Mouse (Mus musculus) ovary, postnatal 36 days (tissue): ENCODE results near the gene Ctnnbip1.
A peak's percentile ranks its signal among the peaks of the same experiment; 100 is the strongest.
"Not testable (repeated sequence)": the region's sequence is repeated elsewhere in the genome, so short reads cannot be mapped to it uniquely, and the experiment has no call there.

Experiments used
- DNase-seq: peaks from one replicate; pipeline ENCODE4 v3.0.0; 2022; ENCODE audit warnings: low spot score, mixed read lengths

Ctnnbip1 gene

DNA sequence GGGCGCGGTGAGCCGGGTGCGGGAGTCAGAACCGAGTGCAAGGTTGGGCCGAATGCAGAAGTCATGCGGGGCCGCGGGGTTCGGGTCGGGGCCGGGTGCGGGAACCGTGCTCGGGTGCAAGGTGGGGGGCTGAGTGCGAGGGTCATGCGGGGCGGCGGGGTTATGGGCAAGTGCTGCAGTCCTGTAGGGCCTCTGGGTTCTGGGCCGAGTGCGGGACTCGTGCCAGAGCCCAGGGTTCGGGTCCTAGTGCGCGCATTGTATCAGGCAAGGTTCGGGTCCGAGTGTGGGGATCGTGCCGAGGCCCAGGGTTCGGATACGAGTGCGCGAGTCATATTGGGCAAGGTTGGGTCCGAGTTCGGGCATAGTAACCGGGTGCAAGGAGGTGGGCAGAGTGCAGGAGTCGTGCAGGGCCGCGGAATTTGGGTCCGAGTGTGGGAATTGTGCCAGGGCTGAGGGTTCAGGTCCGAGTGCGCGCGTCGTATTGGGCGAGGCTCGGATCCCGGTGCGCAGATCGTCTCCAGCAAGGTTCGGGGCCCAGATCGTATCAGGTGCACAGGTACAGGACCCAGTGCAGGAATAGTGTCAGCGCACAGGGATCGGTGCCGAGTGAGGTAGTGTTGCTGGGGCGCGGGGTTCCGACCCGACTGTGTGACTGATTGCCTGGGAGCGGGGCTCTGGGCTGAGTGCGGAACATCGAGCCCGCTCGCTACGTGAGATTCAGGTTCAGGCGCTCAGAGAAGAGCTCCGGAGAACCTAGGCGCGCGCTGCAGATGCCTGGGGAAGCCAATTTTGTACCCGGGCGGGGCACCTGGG lies 69.0 kb downstream of the Ctnnbip1 start:
- DNase-seq: peak; percentile 27

DNA sequence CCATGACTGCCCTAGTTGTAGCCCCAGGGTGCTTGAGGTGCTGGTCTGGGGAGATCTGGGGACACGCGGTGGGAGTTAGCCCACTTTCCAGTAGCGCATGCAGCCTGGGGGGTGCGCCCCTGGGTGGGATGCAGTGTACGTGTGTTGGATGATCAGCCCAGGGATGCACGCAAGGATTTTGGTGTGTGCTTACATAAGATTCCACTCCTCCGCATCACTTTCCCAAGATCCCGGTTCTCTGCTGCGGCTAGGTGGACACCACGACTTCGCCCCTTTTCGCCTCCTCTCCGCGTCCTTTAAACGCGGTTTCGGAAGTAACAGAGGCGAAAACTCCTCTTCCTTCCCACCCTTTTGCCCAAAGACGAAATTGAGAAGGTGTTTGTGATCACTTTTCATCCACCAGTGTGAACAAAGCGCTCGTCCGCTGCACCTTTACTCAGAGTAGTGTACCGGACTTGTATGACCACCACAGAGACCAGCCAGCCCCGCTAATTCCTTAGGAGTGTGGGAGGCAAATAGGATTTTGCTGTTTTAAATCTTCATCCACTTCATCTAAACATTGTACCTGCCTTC lies 69.6 kb downstream of the Ctnnbip1 start:
- no peak for DNase-seq

DNA sequence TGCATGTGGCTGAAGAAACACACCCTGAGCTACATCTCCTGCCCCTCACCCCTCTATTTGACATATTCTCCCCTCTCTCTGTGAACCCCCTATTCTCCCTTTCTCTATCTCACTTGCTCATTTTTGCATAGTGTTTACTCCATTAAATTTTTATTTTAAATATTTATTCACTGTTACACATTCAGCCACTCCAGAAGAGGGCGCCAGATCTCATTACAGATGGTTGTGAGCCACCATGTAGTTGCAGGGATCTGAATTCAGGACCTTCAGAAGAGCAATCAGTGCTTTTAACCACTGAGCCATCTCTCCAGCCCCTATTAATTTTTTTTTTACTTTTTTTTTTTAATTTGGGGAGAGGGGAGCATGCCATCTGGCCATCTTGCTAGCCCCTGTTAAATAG lies 72.2 kb downstream of the Ctnnbip1 start:
- DNase-seq: no peak

DNA sequence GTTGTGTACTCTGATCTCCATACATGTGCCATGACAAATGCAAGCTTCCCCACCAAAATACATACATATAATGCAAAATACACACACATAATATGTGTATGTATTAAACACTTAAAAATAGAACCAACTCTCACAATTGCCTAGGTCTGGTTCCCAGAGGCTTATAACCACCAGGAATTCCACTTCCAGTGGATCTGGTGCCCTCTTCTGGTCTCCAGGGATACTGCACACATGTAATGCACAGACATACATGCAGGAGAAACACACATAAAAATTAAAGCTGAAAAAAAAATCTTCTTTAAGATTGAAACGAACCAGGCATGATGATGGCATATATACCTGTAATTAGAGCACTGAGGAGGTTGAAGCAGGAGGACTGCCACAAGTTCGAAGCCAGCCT lies 73.5 kb downstream of the Ctnnbip1 start:
- no peak for DNase-seq

DNA sequence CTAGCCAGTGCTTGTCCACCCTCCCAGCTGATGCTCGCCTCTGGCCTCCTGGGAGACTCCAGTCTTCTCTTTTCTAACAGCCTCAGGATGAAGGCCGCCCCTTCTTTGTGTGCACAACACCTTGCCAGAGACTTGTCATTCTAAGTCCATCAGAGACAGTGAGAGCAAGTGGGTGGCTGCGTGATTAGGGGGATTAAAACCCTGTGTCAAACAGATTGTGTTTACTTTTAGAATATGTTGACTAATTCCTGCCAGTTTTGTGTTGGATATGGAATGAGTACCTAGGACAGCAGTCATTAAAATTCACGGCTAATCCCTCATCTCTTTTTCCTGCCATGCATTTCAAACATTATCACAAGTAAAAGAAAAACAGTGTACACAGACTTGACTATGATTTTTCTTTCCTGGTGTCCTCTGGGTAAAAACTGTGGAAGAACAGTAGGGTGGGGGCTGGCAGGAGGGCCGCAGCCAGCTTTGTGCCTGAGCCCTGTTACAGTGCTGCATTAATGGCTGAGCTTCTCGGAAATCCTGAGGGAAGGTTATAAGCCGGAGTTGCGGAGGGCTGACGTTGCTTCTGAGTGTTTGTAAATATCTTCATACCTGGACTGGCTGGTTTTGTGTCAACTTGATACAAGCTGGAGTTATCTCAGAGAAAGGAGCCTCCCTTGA lies 77.0 kb downstream of the Ctnnbip1 start:
- no peak for DNase-seq

DNA sequence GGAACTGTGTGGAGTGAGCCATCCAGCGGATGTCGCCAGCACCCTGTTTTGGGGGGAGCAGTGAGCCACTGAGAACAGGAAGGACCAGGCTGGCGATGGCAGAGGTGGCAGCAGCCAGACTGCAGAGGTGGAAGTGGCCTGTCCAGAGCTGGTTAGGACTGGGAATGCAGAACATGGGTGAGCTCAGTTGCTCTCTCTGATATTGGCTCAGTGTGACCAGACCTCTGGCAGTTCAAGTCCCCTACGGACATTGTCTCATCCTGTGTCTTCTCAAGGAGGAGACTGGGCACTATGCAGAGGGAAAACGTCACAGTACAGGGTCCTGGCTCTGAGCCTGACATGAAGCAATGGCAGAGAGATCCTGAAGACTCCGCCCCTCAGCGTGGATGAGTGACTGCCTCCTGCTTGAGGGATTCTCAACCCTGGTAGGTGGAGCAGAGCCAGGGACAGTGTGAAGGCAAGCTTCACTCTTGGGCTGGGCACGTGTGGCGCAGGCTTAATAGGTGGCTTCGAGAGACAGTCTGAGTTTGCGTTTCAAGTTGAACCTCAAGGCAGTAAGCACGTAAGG lies 79.7 kb downstream of the Ctnnbip1 start:
- DNase-seq: no peak

DNA sequence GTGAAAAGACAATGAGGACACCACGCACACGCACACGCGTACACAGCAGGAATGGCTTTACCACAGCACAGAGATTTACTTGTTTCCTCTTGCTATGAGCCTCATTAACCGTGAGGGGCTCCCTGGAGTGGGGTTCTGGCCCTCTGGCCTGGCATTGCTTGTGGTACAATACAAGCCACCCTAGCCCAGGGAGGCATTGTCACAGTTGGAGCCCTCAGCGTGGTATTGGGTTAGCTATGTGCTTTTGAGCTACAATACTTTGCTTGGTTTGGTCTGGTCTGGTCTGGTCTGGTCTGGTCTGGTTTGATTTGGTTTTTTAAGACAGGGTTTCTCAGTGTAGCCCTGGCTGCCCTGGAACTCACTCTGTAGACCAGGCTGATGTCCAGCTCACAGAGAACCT lies 81.5 kb downstream of the Ctnnbip1 start:
- no peak for DNase-seq

DNA sequence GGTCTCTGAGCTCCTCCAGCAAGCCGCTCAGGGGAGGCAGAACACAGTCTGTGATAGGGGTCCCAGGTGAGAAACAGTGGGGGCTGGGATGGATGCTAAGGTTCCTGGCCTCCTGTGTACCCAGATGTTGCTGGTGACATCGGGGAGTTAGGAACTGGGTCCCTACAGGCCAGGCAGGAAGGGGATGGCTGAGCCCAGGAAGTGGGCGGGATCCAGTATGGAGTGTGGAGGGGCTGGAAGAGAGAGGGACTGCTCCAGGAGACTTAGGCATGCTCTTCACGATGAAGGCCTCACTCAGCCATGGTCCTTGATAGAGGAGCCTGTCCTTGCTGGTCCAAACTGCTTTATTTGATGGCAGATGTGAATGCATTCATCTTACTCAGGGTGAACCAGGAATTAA lies 82.1 kb downstream of the Ctnnbip1 start:
- no peak for DNase-seq

DNA sequence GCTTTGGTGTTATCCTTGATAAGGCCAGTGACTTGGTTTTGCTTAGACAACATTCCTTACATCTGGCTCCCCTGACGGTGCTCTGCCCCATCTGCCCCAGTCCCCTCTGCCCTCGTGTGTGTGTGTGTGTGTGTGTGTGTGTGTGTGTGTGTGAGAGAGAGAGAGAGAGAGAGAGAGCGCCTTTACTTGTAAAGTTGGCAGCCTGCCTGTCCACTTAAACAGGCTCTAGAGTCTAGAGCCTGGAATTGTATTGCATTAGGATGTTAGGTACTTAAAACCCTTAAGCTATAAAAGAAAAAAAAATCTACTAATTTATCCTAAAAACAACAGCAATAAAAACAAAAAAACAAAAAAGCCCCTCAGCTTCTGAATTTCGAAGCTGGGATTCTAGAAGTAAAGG lies 83.4 kb downstream of the Ctnnbip1 start:
- no peak for DNase-seq

DNA sequence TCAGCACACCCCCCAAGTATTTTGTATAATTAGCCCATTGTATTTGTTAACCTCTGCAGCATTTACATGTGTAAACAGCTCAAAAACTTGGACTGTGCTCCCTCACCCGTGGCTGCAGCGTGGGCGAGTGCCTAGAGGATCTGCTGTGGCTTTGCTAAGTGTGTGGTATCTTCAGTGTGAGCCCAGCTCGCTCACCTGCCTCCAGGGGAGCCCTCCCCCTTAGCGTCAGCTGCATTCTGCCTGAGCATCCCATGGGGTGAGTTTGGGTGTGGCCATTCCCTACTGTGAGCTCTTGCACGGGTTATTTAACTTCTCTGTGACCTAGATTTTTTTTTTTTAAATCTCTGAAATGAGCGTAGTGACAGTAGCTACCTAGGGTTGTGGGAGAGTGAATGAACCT lies 84.2 kb downstream of the Ctnnbip1 start:
- DNase-seq: no peak

DNA sequence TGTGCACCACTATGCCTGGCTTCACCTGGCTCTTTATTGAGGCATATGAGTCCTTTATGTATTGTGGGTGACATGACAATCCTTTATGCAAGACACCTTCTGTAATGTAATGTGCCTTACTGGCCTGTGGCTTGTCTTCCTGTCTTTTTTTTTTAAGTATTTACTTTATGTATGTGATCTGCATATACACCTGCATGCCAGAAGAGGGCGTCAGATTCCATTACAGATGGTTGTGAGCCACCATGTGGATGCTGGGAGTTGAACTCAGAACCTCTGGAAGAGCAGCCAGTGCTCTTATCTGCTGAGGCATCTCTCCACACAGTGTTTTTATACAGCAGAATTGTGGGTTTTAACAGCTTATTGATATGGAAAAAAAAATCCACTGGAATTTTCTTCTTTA lies 85.8 kb downstream of the Ctnnbip1 start:
- no peak for DNase-seq

DNA sequence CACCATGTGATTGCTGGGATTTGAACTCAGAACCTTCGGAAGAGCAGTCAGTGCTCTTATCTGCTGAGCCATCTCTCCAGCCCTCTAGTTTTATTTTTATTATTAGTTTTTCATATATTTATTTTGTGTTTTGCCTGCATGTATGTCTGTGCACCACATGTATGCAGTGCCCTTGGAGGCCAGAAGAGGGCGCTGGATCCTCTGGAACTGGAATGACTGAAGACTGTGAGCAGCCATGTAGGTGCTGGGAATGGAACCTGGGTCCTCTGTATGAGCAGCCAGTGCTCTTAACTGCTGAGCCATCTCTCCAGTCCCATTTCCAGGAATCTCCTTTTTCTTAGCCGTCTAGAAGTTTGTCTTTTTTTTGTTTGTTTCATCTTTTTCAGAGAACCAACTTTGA lies 86.5 kb downstream of the Ctnnbip1 start:
- DNase-seq: no peak

DNA sequence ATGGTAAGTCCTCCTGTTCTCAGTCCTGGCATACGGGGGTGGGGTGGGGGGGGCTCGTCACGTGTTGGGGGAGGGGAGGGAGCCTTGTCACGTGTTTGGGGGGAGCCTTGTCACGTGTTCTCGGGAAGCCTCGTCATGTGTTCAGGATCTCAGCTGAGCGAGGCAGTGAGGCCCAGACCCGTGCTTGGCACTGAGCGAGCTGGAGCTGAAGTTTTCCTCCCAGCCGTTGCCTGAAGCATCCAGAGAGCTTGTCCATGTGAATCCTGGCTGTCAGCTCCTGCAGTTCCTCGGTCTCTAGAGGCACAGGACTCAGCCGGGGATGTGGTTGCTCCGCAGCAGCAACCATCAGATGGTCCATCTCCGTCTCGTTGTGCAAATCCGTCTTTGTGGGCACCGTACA lies 88.0 kb downstream of the Ctnnbip1 start:
- DNase-seq: no peak

DNA sequence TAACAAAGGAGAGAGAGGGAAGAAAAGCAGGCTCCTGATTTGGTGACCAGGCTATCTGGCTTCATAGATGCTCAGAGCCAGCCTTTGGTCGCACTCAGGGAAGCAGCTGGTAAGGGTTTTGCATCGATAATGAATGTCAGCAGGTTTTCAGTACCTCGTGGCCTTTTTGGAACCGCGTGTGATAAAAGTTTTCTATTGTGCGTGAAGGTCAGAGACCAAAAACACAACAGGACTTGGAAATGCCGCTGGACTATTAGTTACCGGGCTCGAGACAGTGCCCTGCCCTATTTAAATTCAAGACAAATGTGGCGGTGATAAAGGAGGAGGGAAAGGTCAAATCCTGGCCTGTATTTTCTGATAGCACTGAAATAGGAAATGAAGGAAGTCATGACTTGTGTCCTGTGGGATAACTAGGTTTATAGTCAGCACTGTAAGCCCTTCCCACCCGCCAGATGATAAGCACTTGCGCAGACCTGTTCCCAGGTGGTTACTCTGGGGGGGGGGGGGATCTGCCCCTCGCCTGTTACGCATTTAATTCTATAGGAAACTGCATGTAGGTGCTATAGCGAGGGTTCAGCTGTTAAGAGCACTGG lies 88.8 kb downstream of the Ctnnbip1 start:
- DNase-seq: no peak

DNA sequence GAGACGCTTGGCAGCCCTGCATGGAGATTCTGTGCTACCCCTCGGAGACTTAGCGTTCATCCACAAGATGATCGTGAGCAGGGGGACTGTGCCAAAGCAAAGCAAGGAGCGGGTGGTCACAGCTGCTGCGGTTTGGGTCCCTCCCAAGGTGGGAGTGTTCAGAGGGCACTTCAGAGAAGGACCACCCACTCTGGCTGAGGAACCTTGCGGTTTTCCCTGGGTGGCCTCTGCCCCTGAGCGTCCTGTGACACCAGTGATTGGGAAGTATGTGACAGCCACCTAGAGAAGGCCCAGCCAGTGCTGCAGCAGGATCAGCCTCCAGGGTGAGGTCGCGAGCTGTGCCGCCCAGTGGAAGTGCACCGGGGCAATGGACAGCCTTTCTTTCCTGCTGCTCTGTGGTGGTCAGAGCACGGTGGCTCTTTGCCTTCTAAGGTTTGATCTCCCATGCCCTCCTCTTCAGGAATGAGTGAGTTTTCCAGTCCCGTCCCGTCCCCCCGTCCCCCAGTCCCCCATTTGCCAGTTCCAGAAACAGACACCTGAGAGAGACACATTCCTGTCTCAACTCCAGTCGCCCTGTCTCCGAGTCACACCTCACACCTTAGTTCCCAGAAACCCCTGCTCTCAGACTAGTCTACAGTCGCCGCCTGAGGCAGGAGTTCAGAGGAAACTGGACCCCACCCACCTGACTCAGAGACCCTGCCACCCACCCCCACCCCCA lies 89.7 kb downstream of the Ctnnbip1 start:
- DNase-seq: no peak

DNA sequence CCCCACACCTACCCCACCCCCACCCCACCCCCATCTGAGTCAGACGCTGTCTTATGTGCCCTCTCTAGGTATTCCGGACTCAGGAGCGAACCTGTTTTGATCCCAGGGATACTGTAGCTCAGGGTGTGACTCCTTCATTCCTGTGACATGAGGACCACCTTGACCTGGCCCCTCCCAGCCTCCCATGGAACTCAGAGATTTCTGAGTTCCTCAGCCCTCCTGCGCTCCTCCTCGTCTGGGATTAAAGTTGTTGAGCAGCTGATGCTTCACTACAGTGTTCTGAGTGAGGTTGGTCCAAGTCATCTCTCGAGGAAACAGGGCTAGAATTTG lies 90.2 kb downstream of the Ctnnbip1 start:
- no peak for DNase-seq

DNA sequence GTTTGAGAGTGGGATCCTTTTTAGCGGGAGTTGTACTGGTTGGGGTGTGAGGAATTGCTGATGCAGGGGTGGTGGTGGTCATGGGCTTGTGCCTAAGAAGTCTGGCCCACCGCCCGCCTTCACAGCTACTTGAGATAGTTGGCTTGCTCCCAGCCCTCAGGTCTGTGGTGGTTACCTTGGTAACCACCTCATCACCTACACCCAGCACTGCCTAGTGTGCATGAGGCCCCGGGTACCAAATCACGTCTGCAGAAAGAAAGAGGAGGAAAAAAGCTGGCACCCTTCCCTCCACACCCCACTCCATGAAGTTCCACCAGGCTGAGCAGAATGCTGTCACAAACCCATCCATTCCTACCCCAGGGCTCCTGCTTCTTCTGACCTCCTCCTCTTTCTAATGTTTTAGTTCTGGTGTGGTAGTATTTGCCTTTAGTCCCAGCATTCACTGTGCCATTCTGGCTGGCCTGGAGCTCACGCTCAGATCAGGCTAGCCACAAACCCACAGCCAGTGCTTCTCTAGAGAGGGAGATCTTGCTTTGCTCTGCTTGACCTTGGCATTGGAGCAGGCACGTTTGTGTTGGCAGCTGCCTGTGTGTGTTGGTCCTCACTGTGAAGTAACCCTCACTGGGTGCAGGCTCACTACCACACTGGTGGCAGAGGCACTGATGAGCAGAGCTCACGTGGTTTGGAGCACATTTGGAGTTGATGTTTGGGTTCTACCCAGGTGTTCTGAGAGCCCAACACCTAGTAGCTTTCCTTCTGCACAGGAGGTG lies 91.4 kb downstream of the Ctnnbip1 start:
- no peak for DNase-seq

DNA sequence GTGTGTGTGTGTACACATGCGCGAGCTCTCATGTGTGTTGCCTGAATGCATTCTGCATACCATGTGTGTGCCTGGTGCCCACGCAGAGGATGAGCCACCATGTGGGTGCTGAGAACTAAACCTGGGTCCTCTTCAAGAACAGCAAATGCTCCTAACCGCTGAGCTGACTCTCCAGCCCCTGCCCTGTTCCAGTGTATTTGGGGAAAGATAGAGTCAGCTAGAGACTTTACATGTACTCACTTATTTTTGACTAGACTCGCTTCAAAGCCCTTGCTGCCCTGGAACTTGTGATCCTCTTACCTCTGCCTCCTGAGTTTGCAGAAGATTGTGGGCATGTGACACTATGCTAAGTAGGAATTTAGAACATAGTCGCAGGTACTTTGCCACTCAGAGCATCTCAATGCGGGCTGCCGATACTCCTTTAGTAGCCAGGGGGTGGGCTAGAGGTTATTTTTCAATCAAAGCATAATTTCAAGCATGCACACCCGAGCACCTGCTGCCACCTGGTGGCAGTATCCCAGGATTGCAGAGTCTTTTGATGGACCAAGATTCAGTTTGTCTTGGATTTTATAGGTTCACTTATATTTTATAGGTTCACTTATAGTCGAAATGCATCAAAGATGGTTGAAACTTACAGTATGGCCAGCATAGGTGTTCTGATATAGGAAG lies 93.5 kb downstream of the Ctnnbip1 start:
- peak; percentile 31 for DNase-seq

DNA sequence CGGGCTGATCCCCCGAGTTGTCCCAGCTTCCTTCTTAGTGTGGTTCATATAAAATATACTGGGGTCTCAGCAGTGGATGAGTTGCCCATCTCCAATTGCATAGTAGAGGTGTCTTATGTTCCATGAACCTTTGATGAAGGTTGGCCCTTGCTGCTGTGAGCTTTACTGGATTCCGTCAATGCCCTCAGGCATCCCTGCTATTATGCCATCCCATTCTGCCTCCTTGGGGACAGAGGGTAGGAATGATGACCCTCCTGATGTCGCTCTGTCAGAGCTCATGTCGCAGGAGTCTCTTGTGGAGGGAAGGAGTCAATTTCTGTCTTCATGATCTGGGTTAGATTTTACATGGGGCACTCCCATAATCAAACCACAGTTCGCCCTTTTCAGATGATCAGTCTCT lies 95.5 kb downstream of the Ctnnbip1 start:
- DNase-seq: not testable (repeated sequence)

DNA sequence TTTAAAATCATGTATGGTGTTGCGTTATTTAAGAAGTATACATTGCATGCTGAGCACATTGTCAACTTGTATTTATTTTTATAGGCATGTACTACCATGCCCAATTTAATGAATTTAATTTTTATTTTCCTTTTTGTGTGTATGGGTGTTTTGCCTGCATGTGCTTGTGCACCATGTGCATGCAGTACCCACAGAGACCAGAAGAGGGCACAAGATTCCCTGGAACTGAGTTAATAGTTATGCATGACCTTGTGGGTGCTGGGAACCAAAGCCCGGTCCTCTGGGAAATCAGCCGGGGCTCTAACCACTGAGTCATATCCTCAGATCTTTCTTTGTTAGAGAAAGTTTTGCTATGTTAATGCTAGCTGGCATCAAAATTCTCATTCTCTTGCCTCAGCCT lies 96.8 kb downstream of the Ctnnbip1 start:
- no peak for DNase-seq
